Mouse (Mus musculus) lung, postnatal 0 days (tissue): ENCODE data around the gene Islr. TPM values are rescaled to one million over a fixed set of nuclear protein-coding genes. Genes with fewer than 3 reads are reported as not detected.

Source experiments
- ATAC-seq: fragments of 200-750 bp; cut with Nextera tagmentation; 2 replicates; pipeline ENCODE4 v1.8.0; 2017; ENCODE audit warnings: moderate library complexity
- DNase-seq: peaks from one replicate; pipeline ENCODE4 v3.0.0-alpha.2; 2016; ENCODE audit warnings: low spot score
- H3K27ac ChIP-seq: fragments of 300-500 bp; sonication (generic); 2 replicates; pipeline ENCODE4 v1.5.1; 2014; ENCODE audit warnings: antibody characterized with exemption, mild to moderate bottlenecking, low read length, mixed read lengths
- H3K27me3 ChIP-seq: fragments of 300-500 bp; sonication (generic); replicated peaks from 2 replicates; pipeline ENCODE4 v1.6.1; 2014; ENCODE audit warnings: low read length, mixed read lengths; ENCODE audit not compliant: insufficient read depth
- H3K36me3 ChIP-seq: fragments of 300-500 bp; sonication (generic); 2 replicates; pipeline ENCODE4 v1.6.1; 2014; ENCODE audit warnings: low read length, mixed read lengths; ENCODE audit not compliant: insufficient read depth
- H3K4me1 ChIP-seq: fragments of 300-500 bp; sonication (generic); 2 replicates; pipeline ENCODE4 v1.6.1; 2014; ENCODE audit warnings: antibody characterized with exemption, low read depth, low read length, mixed read lengths; ENCODE audit not compliant: insufficient read depth
- H3K4me2 ChIP-seq: fragments of 300-500 bp; sonication (generic); replicated peaks from 2 replicates; pipeline ENCODE4 v1.6.1; 2014; ENCODE audit warnings: low read depth, mild to moderate bottlenecking, low read length, moderate library complexity, mixed read lengths
- H3K4me3 ChIP-seq: fragments of 300-500 bp; sonication (generic); 2 replicates; pipeline ENCODE4 v1.5.1; 2014; ENCODE audit warnings: low read depth, low read length
- H3K9ac ChIP-seq: fragments of 300-500 bp; sonication (generic); replicated peaks from 2 replicates; pipeline ENCODE4 v1.6.1; 2014; ENCODE audit warnings: low read depth, mild to moderate bottlenecking
- H3K9me3 ChIP-seq: fragments of 300-500 bp; sonication (generic); 2 replicates; pipeline ENCODE4 v1.6.1; 2016; ENCODE audit warnings: low read length, mixed read lengths
- CTCF ChIP-seq: IDR thresholded peaks from 2 replicates; pipeline ENCODE4 v1.5.1; 2016; ENCODE audit warnings: antibody characterized with exemption, mild to moderate bottlenecking
- EP300 ChIP-seq: IDR thresholded peaks from 2 replicates; pipeline ENCODE4 v1.6.1; 2016; ENCODE audit warnings: antibody characterized with exemption, mild to moderate bottlenecking, control low read depth
- WGBS: fragments of 180-500 bp; shearing (Covaris S2); extraction: QIAGEN DNeasy Blood & Tissue Kit; methylation state at CpG from one replicate; pipeline ENCODE4 v1.1.7; 2014; 5-methylcytosine and 5-hydroxymethylcytosine counted together
- polyA plus RNA-seq: library from polyadenylated mRNA; unstranded; fragments of >200 nt; fragmentation: Nextera tagmentation; extraction: Ambion mirVana; gene quantifications from 2 replicates; pipeline ENCODE4 v1.2.1, GENCODE M21; 2015

Islr gene
- polyA plus RNA-seq, 1 experiment from 2014 or later = 21.6 TPM

- TF ChIP-seq CTCF (no peak), EP300 (no peak)
- no peak for ATAC-seq
- Histone ChIP-seq H3K4me1 (0 out of 2 replicates have a peak, but pooled peaks cover 4% of the 10 kb centered on the region), H3K9ac (no peak overlapping the region), H3K27me3 (0 out of 2 replicates have a peak, but pooled peaks cover 5% of the 10 kb centered on the region), H3K36me3 (no peaks in the 10 kb centered on the region), H3K27ac (no peak overlapping the region), H3K9me3 (no peaks in the 10 kb centered on the region), H3K4me3 (no peak overlapping the region), H3K4me2 (no peak overlapping the region)
- 13% methylated on average over 13 of the region's 13 CpGs for WGBS
- no peak for DNase-seq
Measured at GRCm38 (mm10) chr9:58128926-58129413, 75.1 kb downstream of the Islr start.

GRCm38 (mm10) chr9:58125811-58126210 lies 78.3 kb downstream of the Islr start:
- H3K9me3 ChIP-seq = no peaks in the 10 kb centered on the region
- 24% methylated on average over 4 of the region's 4 CpGs for WGBS
- DNase-seq (no peak), ATAC-seq (no peak)
- no peak overlapping the region for H3K27ac ChIP-seq
- H3K36me3 ChIP-seq = no peaks in the 10 kb centered on the region
- no peaks in the 10 kb centered on the region for H3K27me3 ChIP-seq
- no peak overlapping the region for H3K9ac ChIP-seq
- no peak for TF ChIP-seq CTCF
- no peak for TF ChIP-seq EP300
- H3K4me2 ChIP-seq = no peak overlapping the region
- no peak overlapping the region for H3K4me3 ChIP-seq
- 0 out of 2 replicates have a peak, but pooled peaks cover 4% of the 10 kb centered on the region for H3K4me1 ChIP-seq

GRCm38 (mm10) chr9:58125085-58125484 lies 79.0 kb downstream of the Islr start:
- 46% methylated on average over 3 of the region's 3 CpGs for WGBS
- Histone ChIP-seq H3K4me3 (no peak overlapping the region), H3K9me3 (no peaks in the 10 kb centered on the region), H3K27ac (no peak overlapping the region), H3K27me3 (no peaks in the 10 kb centered on the region), H3K4me2 (no peak overlapping the region), H3K36me3 (no peaks in the 10 kb centered on the region), H3K4me1 (0 out of 2 replicates have a peak, but pooled peaks cover 4% of the 10 kb centered on the region), H3K9ac (no peak overlapping the region)
- no peak for TF ChIP-seq CTCF
- no peak for TF ChIP-seq EP300
- DNase-seq (no peak), ATAC-seq (no peak)

- H3K27me3 ChIP-seq = no peaks in the 10 kb centered on the region
- no peaks in the 10 kb centered on the region for H3K36me3 ChIP-seq
- no peak for TF ChIP-seq EP300
- TF ChIP-seq CTCF = no peak
- H3K27ac ChIP-seq = no peak within 1 kb of the TSS
- DNase-seq (no peak), ATAC-seq (no peak)
- no peak within 1 kb of the TSS for H3K4me2 ChIP-seq
- no peak within 1 kb of the TSS for H3K4me3 ChIP-seq
- no peaks in the 10 kb centered on the region for H3K9me3 ChIP-seq
- no peak within 1 kb of the TSS for H3K9ac ChIP-seq
- H3K4me1 ChIP-seq = no peaks in the 10 kb centered on the region
- WGBS = 14% methylated on average over 2 of the region's 2 CpGs
Measured at GRCm38 (mm10) chr9:58118671-58119070, 85.4 kb downstream of the Islr start, which contains the start of gene Ccdc33. Gene Ccdc33 (minus strand): TSS chr9:58118823.

GRCm38 (mm10) chr9:58116024-58116651 lies 88.0 kb downstream of the Islr start:
- H3K4me2 ChIP-seq = no peak overlapping the region
- 51% methylated on average over 7 of the region's 7 CpGs for WGBS
- ATAC-seq (no peak), DNase-seq (no peak)
- TF ChIP-seq EP300 (no peak), CTCF (no peak)
- H3K27me3 ChIP-seq = peaks cover 7% of the 10 kb centered on the region; the same call in 1 of the 2 replicates
- no peaks in the 10 kb centered on the region for H3K36me3 ChIP-seq
- H3K9me3 ChIP-seq = no peaks in the 10 kb centered on the region
- no peaks in the 10 kb centered on the region for H3K4me1 ChIP-seq
- H3K9ac ChIP-seq = no peak overlapping the region
- no peak overlapping the region for H3K27ac ChIP-seq
- no peak overlapping the region for H3K4me3 ChIP-seq

GRCm38 (mm10) chr9:58115297-58115925 lies 88.7 kb downstream of the Islr start:
- Histone ChIP-seq H3K36me3 (no peaks in the 10 kb centered on the region), H3K9me3 (no peaks in the 10 kb centered on the region), H3K4me3 (no peak overlapping the region), H3K4me2 (no peak overlapping the region), H3K27me3 (peaks cover 7% of the 10 kb centered on the region; the same call in 1 of the 2 replicates), H3K9ac (no peak overlapping the region), H3K27ac (no peak overlapping the region), H3K4me1 (no peaks in the 10 kb centered on the region)
- ATAC-seq = no peak
- WGBS = 45% methylated on average over 7 of the region's 7 CpGs
- TF ChIP-seq CTCF (no peak), EP300 (no peak)
- no peak for DNase-seq
